Mouse (Mus musculus) adrenal gland, adult (tissue): ENCODE data around the gene Hdac2.

Source experiments
- DNase-seq, 2 experiments: peaks; one replicate each; pipeline ENCODE4 v3.0.0; 2022 to 2023; ENCODE audit warnings: low spot score in 1 of 2; ENCODE audit not compliant: inconsistent age in 2 of 2

Gene Hdac2

GRCm38 (mm10) chr10:36974086-36974675, at the start of gene Hdac2:
Gene Hdac2, plus strand, starts transcription at chr10:36974544.
- peak; percentile 90 to 97 for DNase-seq

GRCm38 (mm10) chr10:36928212-36928611, 46.1 kb upstream of the Hdac2 start:
- no peak for DNase-seq

GRCm38 (mm10) chr10:36935863-36936262, 38.5 kb upstream of the Hdac2 start:
- no peak for DNase-seq

- no peak for DNase-seq
Measured at GRCm38 (mm10) chr10:36936271-36936670, 38.1 kb upstream of the Hdac2 start.

- no peak for DNase-seq
Measured at GRCm38 (mm10) chr10:36951742-36952141, 22.6 kb upstream of the Hdac2 start.

GRCm38 (mm10) chr10:36952622-36953021, 21.7 kb upstream of the Hdac2 start:
- no peak for DNase-seq

- no peak for DNase-seq
Measured at GRCm38 (mm10) chr10:36959563-36960110, 14.7 kb upstream of the Hdac2 start.

- peak; percentile 70 to 81 for DNase-seq
Measured at GRCm38 (mm10) chr10:36964406-36964805, 9.9 kb upstream of the Hdac2 start.

GRCm38 (mm10) chr10:36974676-36975520, 554 bp downstream of the Hdac2 start:
- DNase-seq = peak; percentile 79 to 95

GRCm38 (mm10) chr10:36981866-36982265, 7.5 kb downstream of the Hdac2 start:
- no peak for DNase-seq

GRCm38 (mm10) chr10:36992149-36992548, 17.8 kb downstream of the Hdac2 start:
- DNase-seq = no peak

GRCm38 (mm10) chr10:37000839-37001238, 26.5 kb downstream of the Hdac2 start:
- DNase-seq = no peak

GRCm38 (mm10) chr10:37014274-37015107, 40.1 kb downstream of the Hdac2 start:
- DNase-seq = peak; percentile 49 to 81

GRCm38 (mm10) chr10:37015729-37016128, 41.4 kb downstream of the Hdac2 start:
- no peak for DNase-seq

GRCm38 (mm10) chr10:37016200-37016599, 41.9 kb downstream of the Hdac2 start:
- no peak for DNase-seq

GRCm38 (mm10) chr10:37024301-37024700, 50.0 kb downstream of the Hdac2 start:
- no peak for DNase-seq

- no peak for DNase-seq
Measured at GRCm38 (mm10) chr10:37028651-37029050, 54.3 kb downstream of the Hdac2 start.

GRCm38 (mm10) chr10:37035090-37035497, 60.8 kb downstream of the Hdac2 start:
- no peak for DNase-seq

- DNase-seq = peak in 1 of 2 experiments; percentile 28
Measured at GRCm38 (mm10) chr10:37047661-37048098, 73.3 kb downstream of the Hdac2 start.
